Mouse (Mus musculus): ENCODE measurements around the gene Cbarp. TPM values are rescaled to one million over a fixed set of nuclear protein-coding genes. Genes with fewer than 3 reads are reported as not detected.

Gene Cbarp
- polyA plus RNA-seq, 1 experiment from 2014 or later = 2.6 TPM

GRCm38 (mm10) chr10:80159561-80160454 lies 19.2 kb upstream of the Cbarp start:
- Histone ChIP-seq H3K9me3 (ENCODE audit: control insufficient read depth, low read length) (no peaks in the 10 kb centered on the region), H3K27ac (replicated peaks in 1 of 2; ENCODE audit: control insufficient read depth in 1 of 2, insufficient read depth in 1 of 2, low read depth in 2 of 2, low read length in 2 of 2) (peak overlapping the region; percentile 94 to 99), H3K9ac (ENCODE audit: low read length) (peak overlapping the region; percentile 76), H3K27me3 (ENCODE audit: control insufficient read depth, insufficient read depth, low read length) (no peaks in the 10 kb centered on the region), H3K4me1 (ENCODE audit: control insufficient read depth in 2 of 2, insufficient read depth in 2 of 2, low read length in 2 of 2) (peaks cover 55 to 92% of the 10 kb centered on the region in 2 experiments), H3K4me2 (ENCODE audit: low read length) (peak overlapping the region; percentile 82), H3K36me3 (ENCODE audit: control insufficient read depth, insufficient read depth, low read length) (peaks cover 29% of the 10 kb centered on the region), H3K4me3 (ENCODE audit: control insufficient read depth in 1 of 2, insufficient read depth in 1 of 2, low read depth in 1 of 2, low read length in 2 of 2) (peak overlapping the region; percentile 43 to 46)
- WGBS = under 1% methylated on average over 55 of the region's 55 CpGs
- peak; percentile 76 for ATAC-seq (ENCODE audit: insufficient number of reproducible peaks, insufficient read depth, low FRiP score, low read depth)

DNA sequence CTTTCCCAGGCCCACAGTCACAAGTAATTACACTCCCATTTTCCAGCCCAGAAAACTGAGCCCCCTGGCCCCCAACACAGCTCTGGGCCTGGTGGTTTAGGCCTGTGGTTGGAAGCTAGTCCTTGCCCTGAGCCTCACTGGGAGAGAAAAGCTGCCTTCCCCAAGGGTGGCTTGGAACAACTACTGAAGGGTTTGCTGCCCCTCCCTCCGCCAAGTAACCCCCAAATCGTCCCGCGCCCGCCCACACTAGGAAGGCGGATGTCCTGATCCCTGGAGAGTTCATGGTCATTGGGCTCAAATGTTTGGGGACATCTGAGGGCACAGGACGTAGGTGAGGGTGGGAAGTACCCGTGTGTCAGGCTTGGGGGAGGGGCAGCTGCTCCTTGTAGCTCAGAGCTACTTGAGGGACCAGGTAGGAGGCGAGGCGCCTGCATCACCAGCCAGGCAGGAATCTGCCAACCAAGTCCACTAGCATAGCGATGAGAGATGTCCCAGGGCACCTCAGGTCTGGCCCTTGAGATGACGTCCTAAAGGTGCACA lies 18.5 kb upstream of the Cbarp start:
- Histone ChIP-seq H3K4me1 (ENCODE audit: control insufficient read depth in 2 of 2, insufficient read depth in 2 of 2, low read length in 2 of 2) (peaks cover 52 to 87% of the 10 kb centered on the region in 2 experiments), H3K4me3 (ENCODE audit: control insufficient read depth in 1 of 2, insufficient read depth in 1 of 2, low read depth in 1 of 2, low read length in 2 of 2) (peak overlapping the region; percentile 43 to 46), H3K9me3 (ENCODE audit: control insufficient read depth, low read length) (no peaks in the 10 kb centered on the region), H3K4me2 (ENCODE audit: low read length) (peak overlapping the region; percentile 82), H3K27ac (replicated peaks in 1 of 2; ENCODE audit: control insufficient read depth in 1 of 2, insufficient read depth in 1 of 2, low read depth in 2 of 2, low read length in 2 of 2) (peak overlapping the region; percentile 80 to 99), H3K9ac (ENCODE audit: low read length) (peak overlapping the region; percentile 60), H3K36me3 (ENCODE audit: control insufficient read depth, insufficient read depth, low read length) (peaks cover 36% of the 10 kb centered on the region), H3K27me3 (ENCODE audit: control insufficient read depth, insufficient read depth, low read length) (no peaks in the 10 kb centered on the region)
- 0 out of 2 replicates have a peak, but pooled peaks have one; percentile 0 for ATAC-seq (ENCODE audit: insufficient number of reproducible peaks, insufficient read depth, low FRiP score, low read depth)
- 10% methylated on average over 12 of the region's 12 CpGs for WGBS

GRCm38 (mm10) chr10:80158307-80158986 lies 17.8 kb upstream of the Cbarp start:
- Histone ChIP-seq H3K36me3 (ENCODE audit: control insufficient read depth, insufficient read depth, low read length) (peaks cover 43% of the 10 kb centered on the region), H3K27me3 (ENCODE audit: control insufficient read depth, insufficient read depth, low read length) (no peaks in the 10 kb centered on the region), H3K4me3 (ENCODE audit: control insufficient read depth in 1 of 2, insufficient read depth in 1 of 2, low read depth in 1 of 2, low read length in 2 of 2) (no peak overlapping the region), H3K4me2 (ENCODE audit: low read length) (peak overlapping the region; percentile 82), H3K4me1 (ENCODE audit: control insufficient read depth in 2 of 2, insufficient read depth in 2 of 2, low read length in 2 of 2) (peaks cover 47 to 88% of the 10 kb centered on the region in 2 experiments), H3K27ac (replicated peaks in 1 of 2; ENCODE audit: control insufficient read depth in 1 of 2, insufficient read depth in 1 of 2, low read depth in 2 of 2, low read length in 2 of 2) (peak overlapping the region; percentile 80 to 99), H3K9me3 (ENCODE audit: control insufficient read depth, low read length) (no peaks in the 10 kb centered on the region), H3K9ac (ENCODE audit: low read length) (peak overlapping the region; percentile 60)
- ATAC-seq (ENCODE audit: insufficient number of reproducible peaks, insufficient read depth, low FRiP score, low read depth) = 0 out of 2 replicates have a peak, but pooled peaks have one; percentile 2
- 12% methylated on average over 18 of the region's 18 CpGs for WGBS

- Histone ChIP-seq H3K27me3 (ENCODE audit: control insufficient read depth, insufficient read depth, low read length) (no peaks in the 10 kb centered on the region), H3K9ac (ENCODE audit: low read length) (peak overlapping the region; percentile 22), H3K4me2 (ENCODE audit: low read length) (no peak overlapping the region), H3K4me1 (ENCODE audit: control insufficient read depth in 2 of 2, insufficient read depth in 2 of 2, low read length in 2 of 2) (peaks cover 51 to 91% of the 10 kb centered on the region in 2 experiments), H3K36me3 (ENCODE audit: control insufficient read depth, insufficient read depth, low read length) (peaks cover 54% of the 10 kb centered on the region), H3K27ac (replicated peaks in 1 of 2; ENCODE audit: control insufficient read depth in 1 of 2, insufficient read depth in 1 of 2, low read depth in 2 of 2, low read length in 2 of 2) (peak overlapping the region; percentile 8 to 99; a peak in 3 of 4 replicates), H3K9me3 (ENCODE audit: control insufficient read depth, low read length) (no peaks in the 10 kb centered on the region), H3K4me3 (ENCODE audit: control insufficient read depth in 1 of 2, insufficient read depth in 1 of 2, low read depth in 1 of 2, low read length in 2 of 2) (no peak overlapping the region)
- ATAC-seq (ENCODE audit: insufficient number of reproducible peaks, insufficient read depth, low FRiP score, low read depth) = no peak
- 54% methylated on average over 15 of the region's 15 CpGs for WGBS
Measured at GRCm38 (mm10) chr10:80157141-80157929, 16.7 kb upstream of the Cbarp start.

GRCm38 (mm10) chr10:80156752-80157053 lies 16.1 kb upstream of the Cbarp start:
- H3K4me2 ChIP-seq (ENCODE audit: low read length) = no peak overlapping the region
- peaks cover 60% of the 10 kb centered on the region for H3K36me3 ChIP-seq (ENCODE audit: control insufficient read depth, insufficient read depth, low read length)
- peak overlapping the region in 1 of 2 experiments; percentile 99; a peak in 2 of 4 replicates for H3K27ac ChIP-seq (replicated peaks in 1 of 2; ENCODE audit: control insufficient read depth in 1 of 2, insufficient read depth in 1 of 2, low read depth in 2 of 2, low read length in 2 of 2)
- WGBS = 47% methylated on average over 7 of the region's 7 CpGs
- no peak for ATAC-seq (ENCODE audit: insufficient number of reproducible peaks, insufficient read depth, low FRiP score, low read depth)
- H3K27me3 ChIP-seq (ENCODE audit: control insufficient read depth, insufficient read depth, low read length) = no peaks in the 10 kb centered on the region
- H3K4me1 ChIP-seq (ENCODE audit: control insufficient read depth in 2 of 2, insufficient read depth in 2 of 2, low read length in 2 of 2) = peaks cover 48 to 90% of the 10 kb centered on the region in 2 experiments
- H3K9ac ChIP-seq (ENCODE audit: low read length) = peak overlapping the region; percentile 22; the same call in 1 of the 2 replicates
- H3K9me3 ChIP-seq (ENCODE audit: control insufficient read depth, low read length) = no peaks in the 10 kb centered on the region
- H3K4me3 ChIP-seq (ENCODE audit: control insufficient read depth in 1 of 2, insufficient read depth in 1 of 2, low read depth in 1 of 2, low read length in 2 of 2) = no peak overlapping the region

GRCm38 (mm10) chr10:80156002-80156751 lies 15.5 kb upstream of the Cbarp start:
- no peaks in the 10 kb centered on the region for H3K27me3 ChIP-seq (ENCODE audit: control insufficient read depth, insufficient read depth, low read length)
- H3K4me3 ChIP-seq (ENCODE audit: control insufficient read depth in 1 of 2, insufficient read depth in 1 of 2, low read depth in 1 of 2, low read length in 2 of 2) = no peak overlapping the region
- no peak overlapping the region for H3K4me2 ChIP-seq (ENCODE audit: low read length)
- H3K9me3 ChIP-seq (ENCODE audit: control insufficient read depth, low read length) = no peaks in the 10 kb centered on the region
- H3K9ac ChIP-seq (ENCODE audit: low read length) = peak overlapping the region; percentile 22; the same call in 1 of the 2 replicates
- 81% methylated on average over 29 of the region's 29 CpGs for WGBS
- no peak for ATAC-seq (ENCODE audit: insufficient number of reproducible peaks, insufficient read depth, low FRiP score, low read depth)
- H3K4me1 ChIP-seq (ENCODE audit: control insufficient read depth in 2 of 2, insufficient read depth in 2 of 2, low read length in 2 of 2) = peaks cover 44 to 85% of the 10 kb centered on the region in 2 experiments
- peaks cover 66% of the 10 kb centered on the region for H3K36me3 ChIP-seq (ENCODE audit: control insufficient read depth, insufficient read depth, low read length)
- H3K27ac ChIP-seq (replicated peaks in 1 of 2; ENCODE audit: control insufficient read depth in 1 of 2, insufficient read depth in 1 of 2, low read depth in 2 of 2, low read length in 2 of 2) = peak overlapping the region in 1 of 2 experiments; percentile 99; a peak in 2 of 4 replicates
